Mouse (Mus musculus) heart, embryonic 12.5 days (tissue): ENCODE data around the gene Araf. TPM values are rescaled to one million over a fixed set of nuclear protein-coding genes. Genes with fewer than 3 reads are reported as not detected.
"Not testable (repeated sequence)": the region's sequence is repeated elsewhere in the genome, so short reads cannot be mapped to it uniquely, and the experiment has no call there.

Source experiments
- ATAC-seq: fragments of 200-750 bp; cut with Nextera tagmentation; 2 replicates; pipeline ENCODE4 v1.8.0; 2017; ENCODE audit warnings: moderate TSS enrichment, moderate library complexity; ENCODE audit not compliant: insufficient number of reproducible peaks, low FRiP score
- H3K27ac ChIP-seq: fragments of 300-500 bp; sonication (generic); 2 replicates; pipeline ENCODE4 v1.5.1; 2016; ENCODE audit warnings: mild to moderate bottlenecking, moderate library complexity; ENCODE audit not compliant: poor library complexity, severe bottlenecking
- H3K27me3 ChIP-seq: fragments of 300-500 bp; sonication (generic); replicated peaks from 2 replicates; pipeline ENCODE4 v1.6.1; 2016; ENCODE audit warnings: mild to moderate bottlenecking, moderate library complexity
- H3K36me3 ChIP-seq: fragments of 300-500 bp; sonication (generic); 2 replicates; pipeline ENCODE4 v1.6.1; 2016; ENCODE audit warnings: mild to moderate bottlenecking, moderate library complexity
- H3K4me1 ChIP-seq: fragments of 300-500 bp; sonication (generic); replicated peaks from 2 replicates; pipeline ENCODE4 v1.6.1; 2016; ENCODE audit warnings: mild to moderate bottlenecking
- H3K4me2 ChIP-seq: fragments of 300-500 bp; sonication (generic); 2 replicates; pipeline ENCODE4 v1.6.1; 2016; ENCODE audit warnings: mild to moderate bottlenecking, moderate library complexity
- H3K4me3 ChIP-seq: fragments of 300-500 bp; sonication (generic); 2 replicates; pipeline ENCODE4 v1.5.1; 2016; ENCODE audit warnings: mild to moderate bottlenecking
- H3K9ac ChIP-seq: fragments of 300-500 bp; sonication (generic); 2 replicates; pipeline ENCODE4 v1.6.1; 2016; ENCODE audit warnings: mild to moderate bottlenecking, moderate library complexity
- H3K9me3 ChIP-seq: fragments of 300-500 bp; sonication (generic); replicated peaks from 2 replicates; pipeline ENCODE4 v1.6.1; 2016; ENCODE audit warnings: mild to moderate bottlenecking, moderate library complexity
- WGBS: fragments of 180-500 bp; shearing (Covaris S2); methylation state at CpG from one replicate; pipeline ENCODE4 v1.1.7; 2016; 5-methylcytosine and 5-hydroxymethylcytosine counted together
- polyA plus RNA-seq: library from polyadenylated mRNA; unstranded; fragments of >200 nt; fragmentation: Nextera tagmentation; extraction: Ambion mirVana; gene quantifications from 2 replicates; pipeline ENCODE4 v1.2.1, GENCODE M21; 2016

Araf gene
- polyA plus RNA-seq, 1 experiment from 2014 or later, result 101 TPM

- peak overlapping the region; percentile 57 for H3K4me2 ChIP-seq
- 16% methylated on average over 20 of the region's 21 CpGs for WGBS
- no peaks in the 10 kb centered on the region for H3K4me1 ChIP-seq
- peak overlapping the region; percentile 47 for H3K4me3 ChIP-seq
- H3K9ac ChIP-seq, result peak overlapping the region; percentile 55
- H3K9me3 ChIP-seq, result no peaks in the 10 kb centered on the region
- H3K27me3 ChIP-seq, result no peaks in the 10 kb centered on the region
- peak overlapping the region; percentile 74 for H3K27ac ChIP-seq
- no peaks in the 10 kb centered on the region for H3K36me3 ChIP-seq
- peak; percentile 91 for ATAC-seq
These were observed 655 bp downstream of the Araf start for GRCm38 (mm10) chrX:20798141-20798796.

- Histone ChIP-seq H3K4me1 (no peaks in the 10 kb centered on the region), H3K4me2 (peak overlapping the region; percentile 57), H3K27ac (peak overlapping the region; percentile 74), H3K36me3 (no peaks in the 10 kb centered on the region), H3K4me3 (peak overlapping the region; percentile 47), H3K27me3 (no peaks in the 10 kb centered on the region), H3K9me3 (no peaks in the 10 kb centered on the region), H3K9ac (peak overlapping the region; percentile 55)
- WGBS, result 21% methylated on average over 7 of the region's 7 CpGs
- no peak; the same call in 1 of the 2 replicates for ATAC-seq
These were observed 1.2 kb downstream of the Araf start for GRCm38 (mm10) chrX:20798797-20799147.

GRCm38 (mm10) chrX:20801456-20801855, 3.8 kb downstream of the Araf start:
- H3K4me1 ChIP-seq, result no peaks in the 10 kb centered on the region
- no peaks in the 10 kb centered on the region for H3K36me3 ChIP-seq
- H3K27me3 ChIP-seq, result no peaks in the 10 kb centered on the region
- H3K9ac ChIP-seq, result no peak overlapping the region
- H3K27ac ChIP-seq, result no peak overlapping the region
- no peak for ATAC-seq
- WGBS, result 73% methylated on average over 2 of the region's 2 CpGs
- no peak overlapping the region for H3K4me2 ChIP-seq
- H3K4me3 ChIP-seq, result no peak overlapping the region
- no peaks in the 10 kb centered on the region for H3K9me3 ChIP-seq

GRCm38 (mm10) chrX:20804301-20804700, 6.7 kb downstream of the Araf start:
- H3K4me1 ChIP-seq, ATAC-seq, H3K4me2 ChIP-seq, H3K27ac ChIP-seq, H3K36me3 ChIP-seq, H3K27me3 ChIP-seq, H3K9me3 ChIP-seq, H3K4me3 ChIP-seq, H3K9ac ChIP-seq: not testable (repeated sequence)
- 27% methylated on average over 1 of the region's 1 CpGs for WGBS

- no peak for ATAC-seq
- H3K36me3 ChIP-seq, result no peaks in the 10 kb centered on the region
- H3K4me1 ChIP-seq, result no peaks in the 10 kb centered on the region
- H3K9ac ChIP-seq, result no peak overlapping the region
- H3K4me3 ChIP-seq, result no peak overlapping the region
- WGBS, result 59% methylated on average over 1 of the region's 1 CpGs
- no peaks in the 10 kb centered on the region for H3K27me3 ChIP-seq
- no peak overlapping the region for H3K4me2 ChIP-seq
- no peaks in the 10 kb centered on the region for H3K9me3 ChIP-seq
- no peak overlapping the region for H3K27ac ChIP-seq
These were observed 8.7 kb downstream of the Araf start for GRCm38 (mm10) chrX:20806295-20806694.

GRCm38 (mm10) chrX:20816974-20817373, 19.4 kb downstream of the Araf start:
- no peak overlapping the region for H3K4me3 ChIP-seq
- no peaks in the 10 kb centered on the region for H3K36me3 ChIP-seq
- no peak overlapping the region for H3K4me2 ChIP-seq
- H3K27me3 ChIP-seq, result no peaks in the 10 kb centered on the region
- H3K9ac ChIP-seq, result no peak overlapping the region
- ATAC-seq, result no peak
- no peak overlapping the region for H3K27ac ChIP-seq
- 69% methylated on average over 6 of the region's 6 CpGs for WGBS
- no peaks in the 10 kb centered on the region for H3K4me1 ChIP-seq
- no peaks in the 10 kb centered on the region for H3K9me3 ChIP-seq

- 20% methylated on average over 19 of the region's 19 CpGs for WGBS
- Histone ChIP-seq H3K4me3 (peak overlapping the region; percentile 42), H3K9ac (peak overlapping the region; percentile 59; the same call in 1 of the 2 replicates), H3K27me3 (no peaks in the 10 kb centered on the region), H3K4me1 (no peaks in the 10 kb centered on the region), H3K9me3 (no peaks in the 10 kb centered on the region), H3K4me2 (peak overlapping the region; percentile 73), H3K36me3 (no peaks in the 10 kb centered on the region), H3K27ac (peak overlapping the region; percentile 43; the same call in 1 of the 2 replicates)
- ATAC-seq, result peak; percentile 83
These were observed 21.6 kb downstream of the Araf start for GRCm38 (mm10) chrX:20819204-20819628.

- Histone ChIP-seq H3K27ac (peak overlapping the region; percentile 43; the same call in 1 of the 2 replicates), H3K4me2 (peak overlapping the region; percentile 73), H3K4me1 (no peaks in the 10 kb centered on the region), H3K9me3 (no peaks in the 10 kb centered on the region), H3K9ac (peak overlapping the region; percentile 59; the same call in 1 of the 2 replicates), H3K4me3 (peak overlapping the region; percentile 42), H3K27me3 (no peaks in the 10 kb centered on the region), H3K36me3 (no peaks in the 10 kb centered on the region)
- ATAC-seq, result no peak
- 51% methylated on average over 8 of the region's 8 CpGs for WGBS
These were observed 22.3 kb downstream of the Araf start for GRCm38 (mm10) chrX:20819708-20820426.

GRCm38 (mm10) chrX:20828934-20829333, 31.3 kb downstream of the Araf start:
- no peak overlapping the region for H3K27ac ChIP-seq
- peak; percentile 63; the same call in 1 of the 2 replicates for ATAC-seq
- H3K4me1 ChIP-seq, result no peaks in the 10 kb centered on the region
- no peaks in the 10 kb centered on the region for H3K9me3 ChIP-seq
- no peaks in the 10 kb centered on the region for H3K27me3 ChIP-seq
- 12% methylated on average over 5 of the region's 5 CpGs for WGBS
- peak overlapping the region; percentile 19; the same call in 1 of the 2 replicates for H3K4me2 ChIP-seq
- no peak overlapping the region for H3K9ac ChIP-seq
- no peaks in the 10 kb centered on the region for H3K36me3 ChIP-seq
- H3K4me3 ChIP-seq, result no peak overlapping the region

- no peaks in the 10 kb centered on the region for H3K9me3 ChIP-seq
- no peak overlapping the region for H3K4me3 ChIP-seq
- H3K4me1 ChIP-seq, result peaks cover 9% of the 10 kb centered on the region; the same call in 1 of the 2 replicates
- no peak for ATAC-seq
- H3K36me3 ChIP-seq, result peaks cover 22% of the 10 kb centered on the region
- H3K27me3 ChIP-seq, result no peaks in the 10 kb centered on the region
- 82% methylated on average over 3 of the region's 3 CpGs for whole genome bisulfite sequencing
- H3K27ac ChIP-seq, result no peak overlapping the region
- no peak overlapping the region for H3K4me2 ChIP-seq
- no peak overlapping the region for H3K9ac ChIP-seq
These were observed 49.6 kb downstream of the Araf start for GRCm38 (mm10) chrX:20847232-20847631.

- Histone ChIP-seq H3K27ac (no peak overlapping the region), H3K36me3 (peaks cover 22% of the 10 kb centered on the region), H3K4me1 (peaks cover 9% of the 10 kb centered on the region; the same call in 1 of the 2 replicates), H3K27me3 (no peaks in the 10 kb centered on the region), H3K9me3 (no peaks in the 10 kb centered on the region), H3K4me3 (peak overlapping the region; percentile 75; the same call in 1 of the 2 replicates), H3K4me2 (peak overlapping the region; percentile 45), H3K9ac (no peak overlapping the region)
- ATAC-seq, result no peak
- 11% methylated on average over 2 of the region's 2 CpGs for WGBS
These were observed 50.2 kb downstream of the Araf start for GRCm38 (mm10) chrX:20847816-20848215.
